Mouse (Mus musculus): ENCODE results near the gene Aqp9. TPM values are rescaled to one million over a fixed set of nuclear protein-coding genes. Genes with fewer than 3 reads are reported as not detected.

The Aqp9 gene
- polyA plus RNA-seq, 1 experiment, result 1.0 TPM

DNA sequence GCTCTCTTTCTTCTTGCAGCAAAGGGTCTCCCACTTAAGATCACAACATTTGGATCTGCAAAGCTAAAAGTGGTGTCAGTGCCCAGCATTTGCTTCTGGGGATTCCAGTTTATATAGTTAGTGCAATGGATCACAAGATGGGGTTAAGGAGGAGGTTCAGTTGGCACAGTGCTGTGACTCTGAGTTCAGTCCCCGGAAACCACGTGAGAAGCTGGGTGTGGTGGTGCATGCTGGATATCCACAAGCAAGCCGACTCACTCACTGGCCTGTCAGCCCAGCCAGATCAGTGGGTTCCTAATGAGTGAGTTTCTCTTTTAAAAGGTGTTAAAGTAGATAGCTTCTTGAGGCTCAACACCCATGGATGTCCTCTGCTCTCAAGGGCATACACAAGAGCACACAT, 40.8 kb upstream of the Aqp9 start:
- TF ChIP-seq CTCF (IDR thresholded peaks at IDR 0.05; ENCODE audit: borderline replicate concordance, insufficient read depth, low read depth, low read length) (no peak), POLR2A (IDR thresholded peaks at IDR 0.05; ENCODE audit: borderline replicate concordance, insufficient read depth, low read length) (no peak)
- Histone ChIP-seq H3K27ac (ENCODE audit: insufficient read depth, low read length) (no peak overlapping the region), H3K27me3 (ENCODE audit: control insufficient read depth, insufficient read depth, low read length) (no peaks in the 10 kb centered on the region; the same call in 1 of the 2 replicates), H3K4me3 (replicated peaks; ENCODE audit: insufficient read depth, low read depth, low read length) (no peak overlapping the region), H3K4me1 (ENCODE audit: control insufficient read depth, insufficient read depth, low read length) (no peaks in the 10 kb centered on the region)
- WGBS, result 47% methylated on average over 3 of the region's 3 CpGs
- DNase-seq, result no peak

GRCm38 (mm10) chr9:71202265-71202664, 33.8 kb upstream of the Aqp9 start:
- 87% methylated on average over 4 of the region's 4 CpGs for WGBS

GRCm38 (mm10) chr9:71198826-71199225, 30.3 kb upstream of the Aqp9 start:
- TF ChIP-seq POLR2A (IDR thresholded peaks at IDR 0.05; ENCODE audit: borderline replicate concordance, insufficient read depth, low read length) (no peak), CTCF (IDR thresholded peaks at IDR 0.05; ENCODE audit: borderline replicate concordance, insufficient read depth, low read depth, low read length) (no peak)
- WGBS, result 87% methylated on average over 5 of the region's 5 CpGs

More at GRCm38 (mm10) chr9:71202265-71202664, 33.8 kb upstream of the Aqp9 start:
- H3K4me1 ChIP-seq (ENCODE audit: control insufficient read depth, insufficient read depth, low read length), result no peaks in the 10 kb centered on the region
- no peak overlapping the region for H3K27ac ChIP-seq (ENCODE audit: insufficient read depth, low read length)
- no peaks in the 10 kb centered on the region for H3K27me3 ChIP-seq (ENCODE audit: control insufficient read depth, insufficient read depth, low read length)
- TF ChIP-seq CTCF (IDR thresholded peaks at IDR 0.05; ENCODE audit: borderline replicate concordance, insufficient read depth, low read depth, low read length) (no peak), POLR2A (IDR thresholded peaks at IDR 0.05; ENCODE audit: borderline replicate concordance, insufficient read depth, low read length) (no peak)
- H3K4me3 ChIP-seq (replicated peaks; ENCODE audit: insufficient read depth, low read depth, low read length), result no peak overlapping the region
- no peak for DNase-seq

GRCm38 (mm10) chr9:71188647-71189415, 20.3 kb upstream of the Aqp9 start:
- WGBS, result 8% methylated on average over 12 of the region's 12 CpGs

More at GRCm38 (mm10) chr9:71198826-71199225, 30.3 kb upstream of the Aqp9 start:
- no peak for DNase-seq
- Histone ChIP-seq H3K27ac (ENCODE audit: insufficient read depth, low read length) (no peak overlapping the region), H3K4me1 (ENCODE audit: control insufficient read depth, insufficient read depth, low read length) (no peaks in the 10 kb centered on the region), H3K27me3 (ENCODE audit: control insufficient read depth, insufficient read depth, low read length) (no peaks in the 10 kb centered on the region), H3K4me3 (replicated peaks; ENCODE audit: insufficient read depth, low read depth, low read length) (no peak overlapping the region)

DNA sequence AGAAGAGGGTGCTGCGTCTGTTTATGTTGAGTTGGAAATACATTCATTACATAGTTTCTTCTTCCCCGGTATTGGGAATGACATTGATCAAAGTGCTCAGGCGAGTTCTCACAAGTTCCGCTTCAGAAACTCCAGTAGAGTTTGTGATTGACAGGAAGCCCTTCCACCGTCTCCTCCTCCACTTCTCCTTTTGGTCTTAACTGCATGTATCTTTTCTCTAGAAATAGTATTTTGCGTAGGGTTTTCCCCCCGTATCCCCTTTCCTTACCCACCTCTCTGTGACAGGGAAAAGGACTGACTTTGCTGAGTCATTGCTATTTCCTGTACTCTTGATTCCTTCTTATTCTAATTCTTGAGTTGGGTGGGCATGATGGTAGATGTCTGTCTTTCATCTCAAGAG, 18.9 kb upstream of the Aqp9 start:
- no peak overlapping the region for H3K4me3 ChIP-seq (replicated peaks; ENCODE audit: insufficient read depth, low read depth, low read length)
- no peaks in the 10 kb centered on the region for H3K4me1 ChIP-seq (ENCODE audit: control insufficient read depth, insufficient read depth, low read length)
- WGBS, result 92% methylated on average over 7 of the region's 7 CpGs
- no peaks in the 10 kb centered on the region for H3K27me3 ChIP-seq (ENCODE audit: control insufficient read depth, insufficient read depth, low read length)
- H3K27ac ChIP-seq (ENCODE audit: insufficient read depth, low read length), result no peak overlapping the region
- no peak for DNase-seq
- TF ChIP-seq POLR2A (IDR thresholded peaks at IDR 0.05; ENCODE audit: borderline replicate concordance, insufficient read depth, low read length) (no peak), CTCF (IDR thresholded peaks at IDR 0.05; ENCODE audit: borderline replicate concordance, insufficient read depth, low read depth, low read length) (no peak)

More at GRCm38 (mm10) chr9:71188647-71189415, 20.3 kb upstream of the Aqp9 start:
- Histone ChIP-seq H3K27me3 (ENCODE audit: control insufficient read depth, insufficient read depth, low read length) (no peaks in the 10 kb centered on the region), H3K4me1 (ENCODE audit: control insufficient read depth, insufficient read depth, low read length) (no peaks in the 10 kb centered on the region), H3K4me3 (replicated peaks; ENCODE audit: insufficient read depth, low read depth, low read length) (no peak overlapping the region), H3K27ac (ENCODE audit: insufficient read depth, low read length) (no peak overlapping the region)
- peak; percentile 25 to 60 for DNase-seq
- no peak for TF ChIP-seq POLR2A (IDR thresholded peaks at IDR 0.05; ENCODE audit: borderline replicate concordance, insufficient read depth, low read length)
- TF ChIP-seq CTCF (IDR thresholded peaks at IDR 0.05; ENCODE audit: borderline replicate concordance, insufficient read depth, low read depth, low read length), result peak; percentile 80

- WGBS, result 94% methylated on average over 2 of the region's 2 CpGs
- Histone ChIP-seq H3K27ac (ENCODE audit: insufficient read depth, low read length) (no peak overlapping the region), H3K4me3 (replicated peaks; ENCODE audit: insufficient read depth, low read depth, low read length) (no peak overlapping the region), H3K4me1 (ENCODE audit: control insufficient read depth, insufficient read depth, low read length) (no peaks in the 10 kb centered on the region), H3K27me3 (ENCODE audit: control insufficient read depth, insufficient read depth, low read length) (no peaks in the 10 kb centered on the region)
- TF ChIP-seq CTCF (IDR thresholded peaks at IDR 0.05; ENCODE audit: borderline replicate concordance, insufficient read depth, low read depth, low read length), result no peak
- TF ChIP-seq POLR2A (IDR thresholded peaks at IDR 0.05; ENCODE audit: borderline replicate concordance, insufficient read depth, low read length), result no peak
- no peak for DNase-seq
Observed at GRCm38 (mm10) chr9:71185823-71186222, 17.3 kb upstream of the Aqp9 start.

- no peak overlapping the region for H3K27ac ChIP-seq (ENCODE audit: insufficient read depth, low read length)
- no peaks in the 10 kb centered on the region for H3K27me3 ChIP-seq (ENCODE audit: control insufficient read depth, insufficient read depth, low read length)
- no peaks in the 10 kb centered on the region for H3K4me1 ChIP-seq (ENCODE audit: control insufficient read depth, insufficient read depth, low read length)
- TF ChIP-seq CTCF (IDR thresholded peaks at IDR 0.05; ENCODE audit: borderline replicate concordance, insufficient read depth, low read depth, low read length), result no peak
- TF ChIP-seq POLR2A (IDR thresholded peaks at IDR 0.05; ENCODE audit: borderline replicate concordance, insufficient read depth, low read length), result no peak
- no peak for DNase-seq
- H3K4me3 ChIP-seq (replicated peaks; ENCODE audit: insufficient read depth, low read depth, low read length), result no peak overlapping the region
Observed at GRCm38 (mm10) chr9:71185285-71185684, 16.8 kb upstream of the Aqp9 start.

All from cerebellum, adult 2 months (tissue).